Mouse (Mus musculus) right cerebral cortex, postnatal 4 days (tissue): ENCODE measurements around the gene Cdh5.
"Not testable (repeated sequence)": the region's sequence is repeated elsewhere in the genome, so short reads cannot be mapped to it uniquely, and the experiment has no call there.

Experiments used
- DNase-seq: peaks from one replicate; pipeline ENCODE4 v3.0.0-alpha.2; 2022

Gene Cdh5

GRCm38 (mm10) chr8:104101415-104101814 is at the start of gene Cdh5:
Gene Cdh5 (plus strand): TSS chr8:104101625.
- no peak for DNase-seq

DNA sequence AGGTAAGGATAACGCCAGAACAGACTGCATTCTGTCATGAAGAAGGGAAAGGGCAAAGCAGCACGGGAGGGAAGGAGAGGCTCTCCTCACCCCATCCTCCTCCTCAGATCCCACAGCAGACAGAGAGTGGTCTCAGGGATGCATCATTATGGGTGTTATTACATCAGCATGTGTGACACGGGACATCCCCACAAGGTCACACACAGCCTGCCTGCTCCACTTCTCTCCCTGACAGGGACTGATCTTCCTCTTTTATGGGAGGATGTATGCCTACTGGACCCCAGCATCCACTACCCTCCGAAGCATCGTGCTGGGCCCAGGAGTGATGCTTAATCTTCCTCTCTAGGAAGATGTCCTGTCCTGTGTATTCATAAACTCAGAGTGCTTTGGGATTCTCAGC is 41.5 kb upstream of the Cdh5 start:
- no peak for DNase-seq

DNA sequence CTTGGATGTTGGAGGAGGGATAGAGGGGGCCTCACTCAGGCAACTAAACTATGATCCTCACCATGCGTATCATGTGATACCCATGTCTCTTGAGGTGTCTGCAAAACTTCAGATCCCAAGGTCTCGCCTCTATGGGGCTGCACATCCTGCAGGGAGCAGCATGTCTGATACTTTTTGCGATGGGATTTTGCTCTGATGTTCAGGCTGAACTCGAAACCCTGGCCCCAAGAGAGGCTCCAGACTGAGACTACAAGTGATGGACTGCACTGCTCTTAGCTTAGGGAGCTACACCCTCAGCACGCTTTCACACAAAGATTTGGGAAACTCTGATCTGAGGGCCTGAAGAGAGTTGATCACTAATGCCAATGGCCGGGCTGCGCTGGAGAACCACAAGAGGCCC is 41.0 kb upstream of the Cdh5 start:
- DNase-seq, result no peak

DNA sequence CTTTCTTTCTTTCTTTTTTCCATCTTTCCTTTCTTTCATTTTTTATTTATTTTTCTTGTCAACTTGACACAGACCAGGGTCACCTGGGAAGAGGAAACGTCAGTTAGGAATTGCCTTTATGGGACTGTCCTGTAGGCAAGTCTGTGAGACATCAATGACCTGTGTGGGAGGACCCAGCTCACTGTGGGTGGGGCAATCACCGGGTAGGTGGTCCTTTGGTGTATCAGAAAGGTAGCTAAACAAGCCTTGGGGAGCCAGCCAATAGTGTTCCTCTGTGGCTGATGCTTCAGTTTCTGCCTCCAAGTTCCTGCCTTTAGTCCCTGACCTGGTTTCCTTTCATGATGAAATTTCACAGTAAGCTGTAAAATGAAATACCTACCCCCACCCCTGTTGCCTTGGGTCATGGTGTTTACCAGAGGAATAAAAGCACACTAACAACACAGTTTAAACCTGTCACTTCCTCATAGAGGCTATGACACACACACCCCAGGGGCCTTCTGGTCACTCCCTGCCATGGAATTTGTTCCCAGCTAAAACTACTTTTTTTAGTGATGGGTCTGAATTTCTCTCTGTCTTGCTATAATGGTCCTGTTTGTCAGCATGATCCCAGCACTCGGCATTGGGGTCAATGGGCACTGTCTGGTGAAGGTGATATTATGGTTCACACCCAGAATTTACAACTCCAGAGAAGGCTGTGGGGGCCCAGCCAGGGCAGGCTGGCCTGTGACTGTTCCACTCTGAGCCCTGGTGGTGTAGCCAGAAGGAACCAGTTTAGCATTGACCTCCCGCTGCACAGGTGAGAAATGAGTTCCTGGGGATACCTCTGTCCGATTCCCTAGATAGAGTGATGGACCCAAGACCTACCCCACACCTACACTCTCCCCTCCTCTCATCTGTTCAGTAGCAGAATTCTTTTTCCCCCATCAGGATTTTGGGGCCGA is 40.1 kb upstream of the Cdh5 start:
- DNase-seq, result no peak

DNA sequence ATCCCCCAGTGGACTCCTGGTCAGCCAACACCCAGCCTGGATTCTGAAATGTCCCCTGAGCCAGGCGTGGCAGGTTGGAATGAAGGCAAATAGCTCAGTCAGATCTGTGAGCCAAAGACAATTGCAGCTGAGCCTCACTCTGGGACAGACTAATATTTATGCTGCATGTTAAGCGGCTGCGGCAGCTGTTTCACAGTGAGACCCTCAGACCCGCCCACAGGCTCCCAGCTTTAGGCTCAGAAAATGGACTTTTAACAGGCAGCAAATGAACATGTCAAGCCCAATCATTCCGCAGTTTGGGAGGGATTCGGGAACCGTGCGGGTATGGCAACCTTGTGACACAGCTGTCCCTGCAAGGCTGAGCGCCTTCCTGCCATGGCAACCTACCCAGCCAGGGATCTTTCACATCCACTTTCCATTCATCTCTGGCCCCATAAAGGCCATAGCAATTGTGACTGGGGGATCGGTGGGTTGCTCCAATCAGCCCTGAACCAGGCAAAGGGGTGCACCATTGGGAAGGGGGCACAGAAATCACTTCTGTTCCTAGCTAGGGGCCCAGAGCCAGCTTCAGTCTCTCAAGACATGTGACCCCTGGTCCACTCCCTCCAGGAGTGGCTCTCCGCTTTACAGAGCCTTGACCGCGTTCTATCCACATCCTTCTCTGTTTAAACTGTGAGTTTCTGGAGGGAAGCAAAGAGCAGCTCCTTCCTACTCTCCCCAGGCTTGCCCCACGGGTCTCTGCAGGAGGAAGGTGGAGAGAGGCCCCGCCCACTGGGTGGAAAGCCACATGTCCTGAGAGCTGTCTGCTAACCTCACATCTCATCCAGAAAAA is 39.2 kb upstream of the Cdh5 start:
- DNase-seq, result no peak

GRCm38 (mm10) chr8:104065223-104065622 is 36.2 kb upstream of the Cdh5 start:
- DNase-seq, result no peak

DNA sequence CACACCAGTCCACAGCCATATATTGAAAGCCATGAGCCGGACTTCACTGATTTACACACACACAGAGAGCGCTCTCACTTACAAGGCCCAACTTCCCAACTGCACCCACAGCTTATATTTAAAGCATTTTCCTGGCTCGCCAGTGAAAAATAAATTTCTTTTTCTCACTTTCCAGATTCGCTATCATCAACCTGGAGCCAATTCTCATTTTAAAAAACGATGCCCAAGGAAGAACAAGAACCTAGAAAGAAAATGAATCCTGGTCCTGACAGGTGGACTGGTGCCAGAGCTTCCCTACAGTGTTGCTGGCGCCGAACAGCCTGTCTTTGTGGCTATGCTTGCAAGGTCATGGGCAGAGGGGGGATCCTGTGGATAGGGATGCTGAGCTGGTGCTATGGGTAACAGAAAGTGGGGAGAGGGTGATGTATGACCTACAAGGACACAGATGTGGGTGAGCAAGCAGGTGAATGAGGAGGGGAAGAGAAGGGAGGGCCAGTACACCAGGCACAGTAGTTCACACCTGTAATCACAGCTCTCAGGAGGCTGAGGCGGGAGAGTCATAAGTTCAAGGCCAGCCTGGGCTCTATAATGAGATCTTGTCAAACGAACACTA is 35.4 kb upstream of the Cdh5 start:
- peak; percentile 46 for DNase-seq

- no peak for DNase-seq
Measured at GRCm38 (mm10) chr8:104067390-104067925, 34.0 kb upstream of the Cdh5 start.

- peak; percentile 0 for DNase-seq
Measured at GRCm38 (mm10) chr8:104068421-104069035, 32.9 kb upstream of the Cdh5 start.

DNA sequence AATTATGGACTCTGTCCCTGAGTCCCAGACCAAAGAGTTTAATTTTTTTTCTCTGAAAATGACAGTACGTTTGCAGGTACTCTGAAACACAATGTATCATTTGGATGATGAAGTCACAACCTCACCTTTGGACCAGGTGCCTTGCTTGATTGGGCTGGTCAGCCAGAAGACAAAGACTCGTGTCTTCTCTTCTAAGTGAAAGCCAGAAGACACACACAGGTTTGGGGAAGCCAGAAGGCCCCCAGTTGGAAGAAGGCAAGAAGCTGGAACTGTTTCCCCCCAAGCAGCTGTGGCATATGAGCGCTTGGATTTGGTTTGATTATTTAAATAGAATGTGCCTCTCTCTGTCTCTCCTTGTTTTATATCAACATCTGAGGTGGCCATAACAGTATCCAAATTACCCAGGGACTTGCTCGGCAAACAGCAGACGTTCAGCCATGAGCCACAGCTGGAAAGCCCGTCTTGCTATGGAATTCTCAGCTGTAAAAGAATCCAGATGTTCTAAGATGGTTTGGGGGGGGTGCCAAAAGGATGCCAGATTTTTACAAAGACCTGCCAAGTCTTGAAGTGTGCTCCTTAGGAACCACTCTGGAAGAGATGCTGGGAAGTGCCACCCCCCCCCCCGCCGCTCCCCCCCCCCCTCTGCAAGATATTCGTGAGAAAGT is 31.1 kb upstream of the Cdh5 start:
- peak; percentile 1 for DNase-seq

DNA sequence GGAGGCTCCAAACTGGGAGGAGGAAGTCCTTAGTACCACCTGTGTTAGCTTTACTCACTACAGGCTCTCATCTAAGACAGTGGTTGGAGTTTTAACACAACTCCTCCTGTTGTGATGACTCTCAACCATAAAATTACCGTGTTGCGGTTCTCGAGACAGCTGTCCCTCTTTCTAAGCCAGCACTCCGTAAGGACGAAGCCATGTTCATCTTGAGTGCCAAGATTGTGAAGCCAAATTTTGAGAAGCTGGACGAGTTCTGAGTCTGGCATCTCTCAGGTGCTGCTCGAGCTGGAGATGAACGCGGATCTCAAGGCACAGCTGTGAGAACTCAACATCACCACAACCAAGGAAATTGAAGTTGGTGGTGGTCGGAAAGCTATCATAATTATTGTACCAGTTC is 30.5 kb upstream of the Cdh5 start:
- DNase-seq, result peak; percentile 1

DNA sequence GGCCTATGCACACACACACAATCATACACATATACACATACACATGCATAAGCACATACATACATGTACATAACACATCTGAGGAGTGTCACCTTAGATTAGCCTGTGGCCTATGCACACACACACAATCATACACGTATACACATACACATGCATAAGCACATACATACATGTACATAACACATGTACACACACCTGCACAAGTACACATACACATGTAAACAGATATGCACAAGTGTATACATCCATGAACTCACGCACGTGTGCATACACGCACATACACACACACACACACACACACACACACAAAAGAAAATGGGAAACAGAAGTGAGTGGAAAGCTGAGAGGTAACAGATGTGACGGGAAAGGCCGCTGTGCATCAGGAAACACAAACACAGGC is 26.3 kb upstream of the Cdh5 start:
- peak; percentile 0 for DNase-seq

GRCm38 (mm10) chr8:104076541-104077412 is 24.6 kb upstream of the Cdh5 start:
- DNase-seq, result peak; percentile 54

DNA sequence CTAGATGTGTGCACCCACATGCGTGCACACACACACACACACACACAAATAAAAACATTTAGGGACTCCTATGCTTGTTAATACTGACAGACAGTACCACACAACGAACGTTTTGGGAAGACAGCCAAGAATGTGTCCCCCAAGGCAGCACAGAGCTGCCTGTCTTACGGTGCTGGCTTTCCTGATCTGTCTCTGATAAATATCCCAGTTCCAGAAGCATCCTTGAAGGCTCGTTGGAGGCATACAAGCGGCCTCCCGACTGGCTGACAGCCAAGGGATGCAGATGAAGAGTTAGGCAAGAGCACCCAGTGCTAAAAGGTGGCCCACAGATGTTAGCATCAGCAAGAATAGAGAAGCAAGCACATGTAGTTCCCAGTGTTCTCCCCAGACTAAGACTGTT is 23.3 kb upstream of the Cdh5 start:
- DNase-seq, result peak; percentile 13

DNA sequence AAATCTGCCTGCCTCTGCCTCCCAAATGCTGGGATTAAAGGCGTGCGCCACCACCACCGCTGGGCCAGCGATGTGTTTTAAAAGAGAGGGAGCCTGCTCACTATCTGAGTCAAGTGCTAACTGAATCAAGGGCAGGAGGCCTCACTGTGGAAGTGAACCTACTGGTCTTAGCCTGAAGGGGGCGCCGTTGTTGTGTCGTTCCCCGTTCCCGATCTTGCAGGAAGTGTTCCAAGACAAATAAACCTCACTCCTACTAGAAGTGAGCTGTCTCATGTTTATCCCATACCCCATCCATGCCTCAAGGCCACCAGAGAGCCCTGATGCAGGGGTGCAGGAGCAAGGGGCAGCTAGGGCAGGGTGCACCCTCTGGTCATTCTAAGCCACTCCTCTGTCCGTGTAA is 16.1 kb upstream of the Cdh5 start:
- DNase-seq, result peak; percentile 1

DNA sequence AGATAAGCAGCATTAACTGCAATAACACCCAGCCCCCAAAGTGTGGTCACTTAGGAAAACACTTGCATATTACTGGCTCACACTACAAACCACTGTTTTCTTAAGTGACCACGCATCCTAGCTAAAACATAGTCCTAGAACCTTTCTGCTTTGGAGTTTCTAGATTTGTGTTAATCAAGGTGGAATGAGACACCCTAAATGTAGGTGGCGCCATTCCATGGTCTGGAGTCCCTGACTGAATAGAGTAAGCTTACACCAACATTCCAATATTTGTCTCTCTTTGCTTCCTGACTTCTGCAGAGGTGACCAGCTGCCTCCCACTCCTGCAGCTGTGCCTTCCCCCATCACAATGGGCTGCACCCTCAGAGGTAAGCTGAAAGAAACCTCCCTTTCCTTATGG is 14.8 kb upstream of the Cdh5 start:
- DNase-seq, result peak; percentile 0

- DNase-seq, result peak; percentile 3
Measured at GRCm38 (mm10) chr8:104087091-104087490, 14.3 kb upstream of the Cdh5 start.

DNA sequence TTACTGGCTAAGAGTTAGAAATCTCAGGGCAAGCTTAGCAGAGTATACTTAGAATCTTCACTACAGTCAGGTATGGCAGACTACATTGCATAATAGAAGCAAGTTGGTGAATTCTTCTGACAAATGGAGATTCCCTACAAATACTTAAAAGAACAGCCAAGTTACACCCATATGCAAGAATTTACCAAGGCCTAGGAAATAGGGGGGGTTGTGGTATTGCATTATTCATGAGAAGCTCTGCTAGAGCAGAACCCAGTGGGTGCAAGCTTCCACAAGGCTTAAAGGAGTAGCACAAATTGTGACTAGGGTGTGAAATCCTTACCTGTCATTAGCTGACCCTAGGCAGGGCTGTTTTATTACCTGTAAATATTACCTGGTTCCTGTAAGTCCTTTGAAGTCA is 13.5 kb upstream of the Cdh5 start:
- DNase-seq, result not testable (repeated sequence)

GRCm38 (mm10) chr8:104088881-104089280 is 12.5 kb upstream of the Cdh5 start:
- peak; percentile 0 for DNase-seq

DNA sequence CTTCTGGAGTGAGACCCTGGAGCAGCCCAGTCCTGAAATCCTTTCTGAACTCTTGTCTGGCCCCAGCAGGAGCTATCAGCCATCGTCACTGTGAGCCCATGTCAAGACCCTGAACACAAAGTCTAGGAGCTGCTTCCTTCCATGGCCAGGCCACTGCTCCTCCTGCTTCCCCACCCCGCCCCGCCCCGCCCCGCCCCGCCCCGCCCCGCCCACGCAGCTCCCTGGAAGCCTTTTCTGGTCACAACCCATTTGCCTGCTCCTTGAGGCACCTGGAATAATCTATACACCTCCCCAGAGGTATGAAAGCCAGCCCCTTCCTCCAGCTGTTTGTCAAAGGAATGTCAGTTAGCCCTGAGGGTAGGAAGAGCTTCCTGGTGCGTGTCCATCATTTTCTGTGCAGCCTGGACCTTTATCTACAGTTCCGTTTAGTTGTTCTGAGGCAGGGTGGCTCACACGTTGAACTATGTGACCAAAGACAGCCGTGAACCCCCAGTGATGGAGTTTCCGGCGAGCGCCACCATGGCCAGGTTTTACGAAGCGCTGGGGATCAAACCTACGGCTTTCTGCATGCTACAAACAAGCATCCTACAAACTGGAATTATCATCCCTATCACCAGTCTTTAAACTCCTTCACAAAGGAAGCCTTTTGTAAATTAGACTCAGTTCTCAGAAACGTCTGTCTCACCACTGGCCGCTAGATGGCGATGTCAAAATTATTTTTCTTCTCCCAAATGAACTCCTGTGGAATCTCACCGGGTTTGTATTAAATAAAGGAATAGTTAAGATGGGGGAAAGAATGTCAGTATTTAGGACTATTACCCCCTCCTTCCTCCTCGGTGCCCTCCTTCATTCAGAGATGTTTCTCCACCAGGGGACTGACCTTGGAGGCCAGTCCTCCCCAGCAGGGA is 10.2 kb upstream of the Cdh5 start:
- peak; percentile 41 for DNase-seq
